8 mouse cellular contexts compared by ENCODE assay signal in the genomic region with DNA sequence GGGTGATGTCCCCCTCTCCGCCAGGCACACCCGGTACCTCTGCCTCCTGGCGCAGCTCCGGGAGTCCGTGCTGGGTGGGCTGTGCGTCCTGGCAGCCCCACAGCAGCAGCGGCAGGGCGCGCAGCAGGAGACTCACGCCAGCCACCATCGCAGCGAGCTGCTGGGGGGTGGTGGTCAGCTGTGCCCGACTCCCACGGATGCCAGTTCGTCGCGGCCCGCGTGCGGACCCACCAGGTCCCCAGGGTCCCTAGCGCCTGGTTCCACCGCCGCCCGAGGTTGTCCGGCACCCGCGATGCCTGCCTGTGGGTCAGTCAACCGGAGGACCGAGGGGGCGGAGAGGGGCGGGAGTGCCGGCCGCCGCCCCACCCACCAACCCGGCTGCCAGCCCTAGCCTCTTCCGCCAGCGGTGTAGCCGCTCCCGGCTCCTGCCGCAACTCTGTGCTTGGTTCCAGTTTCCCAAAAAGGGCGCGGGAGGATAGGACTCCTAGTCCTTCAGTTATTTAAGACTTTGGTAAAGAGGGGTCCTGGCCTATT. TPM values are rescaled to one million over a fixed set of nuclear protein-coding genes. Genes with fewer than 3 reads are reported as not detected.
A peak's percentile ranks its signal among the peaks of the same experiment; 100 is the strongest.
DNase-seq lines count a peak whose midpoint lies in the region; TF ChIP-seq lines count a peak whose summit lies in the region.

A gene (minus strand): TSS at position 361 of the 534 bp plus-strand sequence.

- no peak for TF ChIP-seq CTCF in E14TG2a.4 (conservative IDR thresholded peaks at IDR 0.05; ENCODE audit: low read length)

- peak; percentile 73 to 75 for DNase-seq in adrenal gland, adult 18-20 months (ENCODE audit: low spot score in 2 of 2)
- no peak for DNase-seq in forebrain, embryonic 10.5 days (ENCODE audit: extremely low spot score, low spot score)
- peak; percentile 73 to 79 for DNase-seq in heart, postnatal 10 days
- peak; percentile 77 to 88 for DNase-seq in kidney, postnatal 36 days
- peak; percentile 67 for DNase-seq in urinary bladder, adult 2 months (ENCODE audit: low spot score)
- DNase-seq in spleen, postnatal 10 days (ENCODE audit: low spot score in 2 of 2): no peak

- WGBS in forebrain, embryonic 10.5 days: 1% methylated on average over 42 of the region's 42 CpGs

- peak within 1 kb of the TSS; percentile 69 for H3K27ac ChIP-seq in forebrain, embryonic 10.5 days

- peak within 1 kb of the TSS; percentile 84 for H3K4me3 ChIP-seq in E14TG2a.4 (replicated peaks; ENCODE audit: low read length)
- peak within 1 kb of the TSS; percentile 76 for H3K4me3 ChIP-seq in forebrain, embryonic 10.5 days
- peak within 1 kb of the TSS; percentile 95 for H3K4me3 ChIP-seq in megakaryocyte, embryonic 14.5 days (replicated peaks)

- H3K27me3 ChIP-seq in E14TG2a.4 (ENCODE audit: insufficient read depth, low read length): peaks cover 53% of the 10 kb centered on the region
- peaks cover 73% of the 10 kb centered on the region for H3K27me3 ChIP-seq in forebrain, embryonic 10.5 days (ENCODE audit: poor library complexity, severe bottlenecking)
- H3K27me3 ChIP-seq in megakaryocyte, embryonic 14.5 days (replicated peaks): peaks cover 82% of the 10 kb centered on the region

- H3K9me3 ChIP-seq in E14TG2a.4 (ENCODE audit: low read length): peaks cover 33% of the 10 kb centered on the region
- H3K9me3 ChIP-seq in forebrain, embryonic 10.5 days: no peaks in the 10 kb centered on the region
- 0 out of 2 replicates have a peak, but pooled peaks cover 5% of the 10 kb centered on the region for H3K9me3 ChIP-seq in megakaryocyte, embryonic 14.5 days

- peaks cover 10% of the 10 kb centered on the region; the same call in 1 of the 2 replicates for H3K4me1 ChIP-seq in E14TG2a.4 (replicated peaks; ENCODE audit: low read depth, low read length)
- H3K4me1 ChIP-seq in forebrain, embryonic 10.5 days: peaks cover 24% of the 10 kb centered on the region
- peaks cover 34% of the 10 kb centered on the region for H3K4me1 ChIP-seq in megakaryocyte, embryonic 14.5 days

- H3K36me3 ChIP-seq in E14TG2a.4 (ENCODE audit: insufficient read depth, low read length): no peaks in the 10 kb centered on the region
- H3K36me3 ChIP-seq in forebrain, embryonic 10.5 days (replicated peaks): no peaks in the 10 kb centered on the region
- no peaks in the 10 kb centered on the region for H3K36me3 ChIP-seq in megakaryocyte, embryonic 14.5 days (replicated peaks; ENCODE audit: low read length)

- intact Hi-C loops in heart, postnatal 10 days (cut with DNase I): no loop called here

RNA-seq across cellular contexts. Expression of the gene that starts here (rescaled TPM):
- total RNA-seq in adrenal gland, adult 18-20 months (2021): 10 to 100 TPM; 10.7 to 11.5 TPM
- polyA plus RNA-seq in forebrain, embryonic 10.5 days (2016; fragmentation: Nextera tagmentation; extraction: Ambion mirVana): 0.70 and 1.1 TPM in 2 replicates
- total RNA-seq in heart, postnatal 10 days (2021): 1 to 10 TPM; 7.4 to 8.4 TPM
- polyA plus RNA-seq in megakaryocyte, embryonic 14.5 days (2012; ENCODE audit: insufficient read depth, low replicate concordance): 1.3 TPM in 1 of 2 replicates, not detected in the other
- 12.7 and 16.8 TPM in 2 replicates for polyA plus RNA-seq in urinary bladder, adult 2 months (2012; rRNA removed)

Comparison
In these comparisons a context has a peak if more than half of its experiments do, and no peak if none do; other contexts are left out.
1. DNase-seq: peak in adrenal gland, adult 18-20 months (2 of 2), heart, postnatal 10 days (2 of 2), kidney, postnatal 36 days (2 of 2) and urinary bladder, adult 2 months (single experiment); none in forebrain, embryonic 10.5 days (single experiment) and spleen, postnatal 10 days (0 of 2).
2. Peak in every context shown above with its lines, with median percentiles within 50 percentile points of each other: H3K4me3 ChIP-seq.